Mouse (Mus musculus): ENCODE measurements around the gene Cd69. TPM values are rescaled to one million over a fixed set of nuclear protein-coding genes. Genes with fewer than 3 reads are reported as not detected.

Cd69 gene
- total RNA-seq, 2 experiments from 2014 or later: 0.13 to 0.30 TPM

DNA sequence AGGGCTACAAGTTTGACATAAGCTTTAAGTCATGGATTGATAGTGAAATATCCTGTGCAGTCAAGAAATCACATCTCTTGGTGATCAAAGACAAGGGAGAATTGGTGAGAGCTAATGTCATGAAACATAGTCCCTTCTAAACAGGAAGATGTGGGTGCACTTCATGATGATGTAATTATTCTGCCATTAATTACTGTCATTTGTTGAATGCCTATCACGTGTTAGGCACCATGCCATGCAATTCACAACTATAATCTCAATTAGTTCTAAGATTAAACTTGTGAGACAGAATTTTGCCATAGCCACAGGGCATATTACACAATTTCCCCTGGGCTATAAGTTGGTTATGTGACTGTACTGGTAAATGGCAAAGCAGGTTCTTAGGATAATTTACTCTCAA lies 28.2 kb downstream of the Cd69 start:
- DNase-seq: no peak

DNA sequence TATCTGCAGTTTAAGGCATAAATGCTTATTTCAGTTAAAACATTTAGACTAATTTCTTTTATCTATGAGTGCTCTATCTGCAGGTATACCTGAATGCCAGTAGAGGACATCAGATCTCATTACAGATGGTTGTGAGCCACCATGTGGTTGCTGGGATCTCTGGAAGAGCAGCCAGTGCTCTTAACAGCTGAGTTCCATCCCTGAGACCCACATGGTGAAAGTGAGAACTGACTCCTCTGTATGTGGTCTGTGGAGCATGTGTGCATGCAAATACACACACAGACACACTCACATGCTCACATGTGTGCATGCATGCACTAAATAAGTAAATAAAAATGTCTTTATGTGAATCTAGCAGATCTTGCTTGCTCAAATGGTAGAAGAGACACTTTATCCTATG lies 29.4 kb downstream of the Cd69 start:
- no peak for DNase-seq

DNA sequence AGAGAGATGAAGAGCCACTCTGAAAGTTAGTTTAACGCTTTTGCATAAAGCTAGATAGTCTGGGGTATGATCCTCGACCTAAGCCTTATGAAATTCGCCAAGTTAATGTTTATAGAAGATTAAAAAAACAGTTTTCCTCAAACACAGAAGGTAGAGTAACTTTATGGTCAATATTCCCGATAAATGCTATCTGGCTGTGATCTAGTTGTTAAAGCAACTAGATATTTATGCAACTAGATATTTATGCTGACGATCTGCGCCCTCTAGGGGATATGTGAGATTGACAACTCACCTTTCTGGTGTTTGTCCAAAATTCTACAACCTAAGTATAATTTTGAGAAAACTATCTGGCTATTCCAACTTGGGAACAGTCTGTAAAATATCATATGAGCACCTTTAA lies 33.3 kb downstream of the Cd69 start:
- peak in 1 of 2 experiments; percentile 13 for DNase-seq

DNA sequence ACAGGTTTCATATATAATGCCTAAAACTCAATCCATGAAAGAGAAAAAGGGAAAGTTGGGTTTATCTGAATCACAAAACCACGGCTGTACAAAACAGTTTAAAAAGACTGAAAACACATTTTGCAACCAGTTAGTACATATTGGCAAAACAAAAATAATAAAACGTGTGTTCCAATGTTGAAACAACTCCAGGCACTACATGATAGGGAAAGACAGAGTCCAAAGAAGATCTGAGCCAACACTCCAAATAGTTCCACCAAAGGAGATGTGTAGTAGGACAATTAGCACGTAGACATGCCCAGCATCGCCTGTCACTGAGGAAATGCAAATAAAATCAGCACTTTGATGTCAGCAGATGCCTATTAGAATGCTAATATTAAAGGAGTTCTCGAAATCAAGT lies 33.8 kb downstream of the Cd69 start:
- no peak for DNase-seq

DNA sequence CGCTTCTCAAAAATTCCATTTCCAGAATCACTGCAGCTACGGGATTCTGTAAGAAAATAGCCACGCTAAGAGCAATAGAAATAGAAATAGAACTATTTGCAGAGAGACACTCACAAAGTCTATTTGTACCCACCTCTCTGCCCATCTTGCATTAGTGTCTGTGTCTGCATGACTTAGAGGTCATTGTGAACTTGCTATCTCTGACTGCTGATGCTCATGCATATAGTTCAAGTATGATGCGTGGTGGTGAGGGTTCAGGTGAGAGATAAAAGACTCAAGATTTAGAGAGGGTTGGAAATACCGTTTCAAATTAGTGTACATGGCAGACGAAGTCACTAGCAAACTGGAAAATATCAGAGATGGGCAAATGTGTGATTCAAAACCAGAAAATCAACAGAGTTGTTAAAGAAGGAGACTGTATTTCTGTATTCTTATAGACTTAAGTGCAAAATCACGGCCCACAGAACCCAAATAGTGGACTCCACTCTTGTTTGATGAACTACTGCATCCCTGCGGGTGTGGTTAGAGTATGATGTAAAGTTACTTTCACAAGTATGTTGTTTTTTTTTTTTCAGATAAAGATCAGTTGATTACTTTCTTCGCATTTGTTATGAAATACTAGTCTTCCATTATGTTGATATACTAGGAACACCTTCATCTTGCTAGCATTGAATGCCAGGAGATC lies 35.5 kb downstream of the Cd69 start:
- no peak for DNase-seq

DNA sequence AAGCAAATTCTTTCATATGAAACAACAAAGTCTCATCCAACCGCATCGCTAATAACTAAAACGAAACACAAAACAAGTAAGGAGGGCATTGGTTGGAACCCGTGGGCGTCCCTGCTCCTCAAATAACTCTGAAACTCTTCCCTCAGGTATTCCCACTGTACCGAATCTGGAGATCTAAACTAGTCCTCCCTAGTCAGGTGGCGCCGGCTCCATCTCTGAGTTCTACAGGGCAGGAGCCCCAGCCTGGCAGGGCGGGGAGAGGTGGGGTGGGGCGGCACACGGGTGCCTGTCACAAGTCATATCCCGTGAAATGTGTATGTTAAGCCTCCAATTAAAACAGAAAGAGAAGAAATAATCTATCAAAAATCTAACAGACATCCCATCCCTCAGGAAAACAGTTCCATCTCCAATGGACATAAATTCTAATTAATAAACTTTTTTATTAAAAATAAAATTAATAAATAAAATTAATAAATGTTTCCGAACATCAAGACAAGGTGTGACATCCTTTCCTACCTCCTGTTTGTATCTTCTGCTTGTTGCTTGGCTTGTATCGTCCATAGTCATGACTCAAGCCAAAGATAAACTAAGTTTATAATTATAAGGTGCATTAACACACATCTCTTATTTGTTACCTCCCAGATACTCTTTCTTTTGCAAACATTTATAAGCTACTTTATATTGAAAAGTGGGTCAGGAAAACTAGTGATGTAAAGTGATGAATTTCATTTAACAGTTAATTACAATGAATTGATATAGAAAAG lies 36.8 kb downstream of the Cd69 start:
- peak; percentile 46 to 55 for DNase-seq

DNA sequence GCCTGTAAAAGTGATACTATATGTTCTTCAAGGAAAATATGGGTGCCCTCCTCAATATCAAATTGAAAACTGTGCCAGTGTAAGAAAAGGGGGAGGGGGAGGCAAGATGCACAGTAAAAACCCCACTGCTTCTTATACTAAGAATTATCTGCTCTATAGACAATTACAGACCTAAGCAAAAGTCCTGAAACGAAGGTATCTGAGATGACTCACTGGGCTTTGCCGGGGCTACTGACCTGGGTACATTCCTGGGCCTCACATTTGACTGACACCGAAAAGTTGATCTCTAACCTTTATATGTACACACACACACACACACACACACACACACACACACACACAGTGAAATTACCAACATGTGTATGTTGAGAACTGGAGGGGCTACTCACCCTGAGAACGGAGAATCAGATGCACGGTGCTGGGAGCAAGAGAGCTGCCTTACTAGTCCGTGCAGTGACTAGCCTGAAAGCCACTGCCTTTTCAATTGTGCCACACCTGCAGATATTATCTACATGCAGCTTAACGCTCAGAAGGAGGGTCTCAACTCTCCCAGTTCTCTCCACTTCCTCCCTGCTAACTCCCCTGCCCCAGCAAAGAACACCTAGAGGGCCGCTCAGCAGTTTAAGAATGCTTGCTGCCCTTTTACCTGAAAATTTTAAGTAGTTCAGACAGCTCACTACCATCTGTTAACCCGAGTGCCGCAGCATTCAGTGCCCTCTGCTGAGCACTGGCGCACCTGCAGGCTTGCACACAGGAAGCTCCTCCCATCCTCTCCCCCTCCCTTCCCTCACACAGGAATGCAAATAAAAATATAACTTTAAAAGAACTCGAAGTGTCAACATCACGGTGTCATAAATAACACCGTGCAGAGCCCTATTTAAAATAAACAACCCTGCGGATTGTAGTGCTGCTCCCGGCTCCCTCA lies 37.6 kb downstream of the Cd69 start:
- peak; percentile 82 to 86 for DNase-seq

DNA sequence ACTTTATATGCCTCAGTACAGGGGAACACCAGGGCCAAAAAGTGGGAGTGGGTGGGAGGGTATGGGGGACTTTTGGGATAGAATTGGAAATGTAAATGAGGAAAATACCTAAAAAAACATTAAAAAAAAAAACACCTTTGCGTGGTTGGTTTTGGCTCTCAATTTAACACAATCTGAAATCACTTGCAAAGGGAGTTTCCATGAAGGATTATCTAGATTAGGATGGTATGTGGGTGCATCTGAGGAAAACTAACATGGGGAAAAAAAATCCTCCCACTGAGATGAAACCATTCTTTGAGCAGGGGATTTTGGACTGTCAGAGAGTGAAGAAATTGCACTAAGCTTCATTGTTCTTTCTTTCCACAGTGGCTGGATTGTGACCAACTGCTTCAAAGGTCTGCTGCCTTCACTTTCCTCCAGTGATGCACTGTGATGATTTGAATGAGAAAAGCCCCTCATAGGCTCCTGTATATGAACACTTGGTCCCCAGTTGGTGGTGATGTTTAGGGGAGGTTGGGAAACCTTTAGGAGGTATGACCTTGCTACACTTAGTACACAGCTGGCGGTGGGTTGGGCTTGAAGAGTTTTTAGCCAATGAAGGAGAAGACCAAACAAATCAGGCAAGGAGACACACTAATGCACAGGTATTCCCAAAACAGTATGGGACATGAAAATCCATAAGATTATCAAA lies 38.4 kb downstream of the Cd69 start:
- DNase-seq: peak in 1 of 2 experiments; percentile 6

DNA sequence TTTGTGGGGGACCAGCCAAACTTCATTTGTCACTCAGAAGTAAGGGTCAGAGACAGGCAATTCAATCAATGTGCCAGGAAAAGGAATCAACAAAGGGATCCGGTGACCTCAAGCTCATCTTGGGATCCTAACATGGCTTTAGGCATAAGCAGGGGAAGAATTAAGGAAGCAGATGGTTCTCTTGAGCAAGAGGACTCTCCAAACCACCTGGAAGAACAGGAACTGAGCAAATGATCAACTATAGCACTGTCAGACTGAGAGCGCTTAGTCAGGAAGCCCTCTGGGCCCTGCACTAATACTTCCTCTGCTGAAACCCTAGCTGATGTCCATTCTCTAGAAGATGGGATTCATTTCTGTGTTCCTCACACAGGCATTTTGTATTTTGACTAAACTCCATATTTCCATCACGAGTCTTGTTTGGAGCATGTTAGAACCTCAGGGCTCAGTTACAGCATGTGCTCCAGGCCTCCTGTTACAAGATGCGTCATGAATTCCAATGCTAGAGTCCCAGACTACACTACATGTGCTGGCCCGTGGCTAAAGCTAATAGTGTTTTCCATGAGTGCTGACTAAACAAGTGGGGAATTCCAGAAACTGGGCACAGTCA lies 39.3 kb downstream of the Cd69 start:
- DNase-seq: peak in 1 of 2 experiments; percentile 20

DNA sequence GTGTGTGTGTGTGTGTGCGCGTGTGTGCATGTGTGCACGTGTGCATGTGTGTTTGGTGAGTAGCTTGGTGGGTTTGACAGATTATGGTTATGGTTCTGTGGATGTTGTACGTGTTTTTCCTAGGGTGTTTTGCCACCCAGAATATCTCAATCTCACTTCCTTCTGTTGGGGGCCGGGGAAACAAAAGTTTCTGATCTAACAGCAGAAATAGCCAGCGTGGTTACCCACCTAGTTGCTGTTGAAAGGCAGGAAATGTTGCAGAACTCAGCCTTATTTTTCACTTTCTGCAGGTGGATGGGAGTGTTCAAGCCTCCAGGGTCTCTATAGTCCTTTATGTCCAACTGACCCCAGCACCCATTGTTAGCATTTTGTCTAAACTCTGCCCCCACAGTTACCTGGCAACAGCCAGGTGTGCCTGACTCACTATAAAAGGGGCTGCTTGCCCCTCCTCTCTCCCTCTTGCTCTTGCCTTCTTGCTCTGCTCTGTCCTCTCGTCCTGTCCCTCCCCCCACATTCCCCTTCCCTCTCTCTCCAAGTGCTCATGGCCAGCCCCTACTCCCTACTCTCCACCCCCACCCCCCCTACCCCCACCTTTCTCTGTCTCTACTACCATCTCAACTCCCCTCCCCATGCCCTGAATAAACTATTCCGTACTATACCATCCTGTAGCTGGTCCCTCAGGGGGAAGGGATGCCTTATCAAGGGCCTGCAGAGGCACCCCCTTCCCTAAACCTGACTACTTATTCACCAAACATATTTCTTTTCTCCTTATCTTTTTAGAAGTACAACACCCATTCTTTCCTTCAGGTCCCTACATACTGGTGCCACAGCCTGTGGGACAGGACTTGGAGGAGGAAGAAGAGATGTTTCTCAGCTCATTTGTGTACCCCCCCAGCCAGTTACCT lies 40.5 kb downstream of the Cd69 start:
- DNase-seq: no peak

DNA sequence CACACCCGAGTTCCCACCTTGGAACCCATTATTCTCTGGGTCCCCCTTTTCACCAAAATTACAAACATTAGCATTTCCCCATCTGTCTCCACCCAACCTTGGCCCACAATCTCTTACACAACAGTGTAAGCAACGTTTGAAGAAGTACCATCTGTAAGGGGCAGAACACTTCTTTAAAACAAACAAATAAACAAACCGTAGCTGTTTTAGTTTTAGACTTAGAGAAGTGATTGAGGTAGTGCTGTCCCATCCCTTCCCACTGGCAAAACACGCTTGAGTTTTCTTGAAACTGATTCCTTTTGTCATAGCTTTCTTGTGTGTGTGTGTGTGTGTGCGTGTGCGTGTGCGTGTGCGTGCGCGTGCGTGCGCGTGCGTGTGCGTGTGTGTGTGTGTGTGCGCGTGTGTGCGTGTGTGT lies 41.3 kb downstream of the Cd69 start:
- no peak for DNase-seq

DNA sequence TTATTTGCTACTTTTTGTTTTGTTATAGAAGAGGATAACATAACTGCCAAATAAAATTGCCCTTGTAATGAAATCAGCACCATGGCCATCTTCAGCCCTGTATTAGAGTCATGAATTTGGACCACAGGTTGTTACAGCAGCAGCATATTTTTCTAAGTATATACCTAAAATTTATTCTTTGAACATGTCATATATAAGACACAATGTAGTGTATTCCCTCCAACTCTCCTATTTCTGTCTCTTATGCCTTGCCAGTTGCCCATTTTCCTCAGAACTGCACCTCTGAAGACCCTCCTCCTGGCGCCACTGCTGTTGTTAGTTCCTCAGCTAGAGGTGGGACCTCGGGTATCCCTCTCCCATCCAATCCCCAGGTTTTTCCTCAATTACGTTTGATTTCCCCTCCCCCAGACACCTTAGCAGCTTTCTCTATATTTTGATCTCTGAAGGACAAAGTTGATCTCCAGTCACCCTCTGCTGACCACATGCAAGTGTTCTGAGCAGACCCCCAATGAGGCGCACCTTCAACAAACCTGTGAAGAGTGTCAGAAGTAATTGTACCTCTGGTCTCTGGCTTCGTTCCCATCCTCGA lies 41.8 kb downstream of the Cd69 start:
- no peak for DNase-seq

DNA sequence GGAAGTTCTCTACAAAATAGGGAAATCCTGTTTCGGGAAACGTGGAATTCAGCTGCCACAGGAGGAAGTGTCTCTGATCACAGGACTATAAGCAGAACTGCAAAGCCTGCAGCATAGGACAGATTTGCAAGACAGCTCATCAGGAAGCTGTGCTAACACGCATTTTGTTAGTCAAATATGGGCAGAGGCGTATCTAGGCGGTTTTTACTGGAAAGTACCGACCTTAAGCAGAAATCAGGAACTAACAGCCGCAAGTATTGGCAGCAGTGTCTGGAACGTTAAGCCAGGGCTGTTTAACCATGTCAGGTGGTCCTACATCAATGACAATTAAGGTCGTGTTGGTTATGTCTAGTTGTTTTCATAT lies 42.4 kb downstream of the Cd69 start:
- peak in 1 of 2 experiments; percentile 15 for DNase-seq

DNA sequence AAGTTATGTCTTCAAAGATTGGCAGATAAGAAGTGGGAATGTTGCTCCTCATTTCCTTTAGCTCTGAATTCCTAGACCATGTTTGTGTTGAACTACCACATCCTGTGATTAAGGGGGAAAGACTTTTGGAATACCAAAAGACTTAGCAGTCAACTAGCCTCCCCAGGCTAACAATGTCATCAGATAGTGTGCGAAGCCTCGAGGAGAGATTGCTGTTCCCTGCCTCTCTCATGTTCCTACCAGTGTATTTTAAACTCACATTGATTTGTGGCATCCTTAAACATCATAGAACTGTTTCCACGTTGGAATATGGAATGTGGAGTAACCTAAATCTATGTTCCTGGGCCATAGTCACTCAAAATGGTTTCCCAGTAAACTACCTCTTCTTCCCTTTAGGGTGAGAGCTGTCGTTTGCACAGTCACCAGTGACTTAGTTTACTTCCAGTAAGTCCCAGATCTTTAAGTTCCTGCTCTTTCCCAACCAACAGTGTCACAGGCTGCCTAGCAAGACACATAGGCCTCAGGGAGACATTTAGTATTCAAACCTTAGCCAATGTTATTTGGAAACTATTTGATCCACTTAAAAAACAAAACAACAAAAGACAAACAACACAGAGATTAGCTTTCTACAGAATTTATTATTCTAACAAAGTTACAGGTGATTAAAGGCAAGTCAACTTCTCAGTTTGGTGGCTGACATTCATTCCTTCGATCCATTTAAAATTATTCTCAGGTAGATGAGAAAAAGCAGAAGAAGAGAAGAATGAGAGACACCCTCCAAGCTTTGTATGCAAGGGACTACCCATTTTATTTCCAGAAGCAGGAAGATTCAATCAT lies 43.0 kb downstream of the Cd69 start:
- DNase-seq: no peak

DNA sequence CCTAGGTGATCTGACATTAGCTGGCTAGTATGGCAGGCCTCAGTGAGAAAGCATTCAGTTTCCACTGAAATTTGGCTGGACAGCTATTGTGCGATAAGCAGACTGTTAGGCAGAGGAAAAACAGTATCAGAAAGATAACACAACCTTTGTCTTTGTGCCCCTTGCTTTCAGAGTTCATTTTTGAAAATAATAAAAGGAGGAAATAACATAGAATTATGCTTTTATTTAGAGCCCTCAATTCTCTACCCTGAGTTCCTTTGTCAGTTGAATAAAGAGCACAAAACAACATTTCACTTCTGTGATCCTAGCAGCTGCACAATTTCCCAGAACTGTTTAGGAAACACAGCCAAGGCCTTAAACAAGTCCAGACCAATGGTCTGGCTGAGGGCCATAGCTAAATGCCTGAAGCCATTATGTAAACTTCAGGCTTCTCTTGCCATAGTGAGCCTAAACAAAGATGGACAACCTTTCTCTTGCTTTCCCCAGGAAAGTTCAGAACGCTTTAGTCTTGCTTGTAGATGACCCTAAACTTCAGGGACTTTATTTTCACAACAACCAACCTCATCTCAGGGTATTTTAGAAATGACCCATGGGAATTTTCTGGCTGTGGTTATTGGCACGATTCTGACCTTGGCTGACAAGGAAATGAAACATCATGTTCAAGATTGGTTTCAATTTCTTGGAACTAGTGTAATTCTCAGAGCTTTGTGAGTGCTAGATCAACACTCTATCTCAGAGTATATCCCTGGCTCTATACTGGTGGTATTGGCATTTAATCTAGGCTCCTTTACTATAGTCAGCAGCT lies 45.3 kb downstream of the Cd69 start:
- peak; percentile 53 to 68 for DNase-seq

DNA sequence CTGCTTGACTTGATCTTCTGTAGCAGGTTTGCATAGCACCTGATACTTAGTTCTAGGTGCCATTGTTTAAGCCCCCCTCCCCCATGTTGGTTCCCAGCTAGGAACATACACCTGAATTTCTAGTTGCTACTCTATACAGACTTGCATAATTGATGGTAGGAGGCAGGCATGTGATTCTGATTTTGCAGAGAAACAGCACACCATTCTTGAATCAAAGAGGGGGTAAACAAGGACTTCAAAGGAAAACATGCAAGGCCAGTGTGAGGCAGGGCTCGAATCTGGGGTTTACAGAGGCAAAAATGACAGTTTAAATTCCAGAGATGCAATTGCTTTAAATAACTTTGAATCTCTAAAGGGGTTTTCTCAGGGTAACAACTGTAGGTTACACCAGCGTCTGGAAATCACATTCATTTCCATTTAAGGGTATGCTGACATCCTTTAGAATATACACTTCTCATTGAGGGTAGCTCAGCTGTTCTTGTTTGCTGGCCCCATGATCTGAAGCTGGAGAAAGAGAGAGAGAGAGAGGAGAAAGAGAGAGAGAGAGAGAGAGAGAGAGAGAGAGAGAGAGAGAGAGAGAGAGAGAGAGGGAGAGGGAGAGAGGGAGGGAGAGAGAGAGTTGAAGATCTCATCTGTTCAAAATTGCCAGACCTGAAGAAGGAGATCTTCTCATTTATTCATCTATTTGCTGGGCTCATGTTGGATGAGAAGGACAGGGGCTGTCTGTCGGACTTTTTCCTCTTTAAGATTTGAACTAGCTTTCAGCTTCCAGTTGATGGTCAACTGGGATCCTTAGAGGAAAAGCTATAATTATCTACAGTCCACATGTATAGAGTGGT lies 46.1 kb downstream of the Cd69 start:
- DNase-seq: no peak

DNA sequence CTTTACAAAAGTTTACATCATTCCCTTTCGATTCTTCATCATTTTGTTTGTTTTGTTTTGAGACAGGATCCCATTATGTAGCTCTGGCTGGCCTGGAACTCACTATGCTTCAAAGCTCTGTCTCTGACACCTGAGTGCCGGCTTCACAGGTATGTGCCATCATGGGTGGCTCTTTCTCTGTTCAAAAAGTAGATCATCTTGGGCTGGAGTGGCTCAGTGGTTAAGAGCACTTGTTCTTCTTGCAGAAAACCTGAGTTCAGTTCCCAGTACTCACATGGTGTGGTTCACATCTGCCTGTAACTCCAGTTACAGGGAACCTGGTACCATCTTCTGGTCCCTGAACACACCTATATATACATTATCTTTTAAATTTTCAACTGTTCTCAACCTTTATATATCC lies 50.2 kb downstream of the Cd69 start:
- no peak for DNase-seq
